Mouse (Mus musculus) ovary, adult 2 months (tissue): ENCODE results near the gene Olfr672. TPM values are rescaled to one million over a fixed set of nuclear protein-coding genes. Genes with fewer than 3 reads are reported as not detected.

ENCODE experiments used
- polyA plus RNA-seq: library from polyadenylated mRNA; depleted of rRNA; stranded (reverse); fragments of >200 nt; gene quantifications from 2 replicates; pipeline ENCODE4 v1.2.3, GENCODE M21; 2012; rRNA removed

The Olfr672 gene
- polyA plus RNA-seq: not detected in 2 replicates

GRCm38 (mm10) chr7:105001929-105002328 lies at the start of gene Olfr672:
Gene Olfr672, minus strand, starts transcription at chr7:105002029.

DNA sequence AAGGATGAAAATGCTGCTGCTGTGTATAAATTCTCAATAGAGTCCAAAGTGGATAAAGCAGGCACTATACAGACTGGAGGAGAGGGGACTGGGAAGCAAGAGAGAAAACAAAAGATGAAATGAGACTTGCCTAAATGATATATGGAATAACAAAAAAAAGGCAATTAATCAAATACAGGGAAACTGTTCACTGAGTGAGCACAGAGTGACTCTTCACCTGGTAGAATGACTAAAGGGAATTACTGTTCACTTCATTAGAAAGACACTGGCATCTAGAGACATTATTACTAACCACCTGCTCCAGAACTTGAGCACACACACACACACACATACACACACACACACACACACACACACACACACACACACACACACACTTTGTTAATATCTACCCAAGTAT lies 30.6 kb upstream of the Olfr672 start, which contains the start of gene Olfr676:
Gene Olfr676 (plus strand): TSS at position 301 of the 400 bp plus-strand sequence.

DNA sequence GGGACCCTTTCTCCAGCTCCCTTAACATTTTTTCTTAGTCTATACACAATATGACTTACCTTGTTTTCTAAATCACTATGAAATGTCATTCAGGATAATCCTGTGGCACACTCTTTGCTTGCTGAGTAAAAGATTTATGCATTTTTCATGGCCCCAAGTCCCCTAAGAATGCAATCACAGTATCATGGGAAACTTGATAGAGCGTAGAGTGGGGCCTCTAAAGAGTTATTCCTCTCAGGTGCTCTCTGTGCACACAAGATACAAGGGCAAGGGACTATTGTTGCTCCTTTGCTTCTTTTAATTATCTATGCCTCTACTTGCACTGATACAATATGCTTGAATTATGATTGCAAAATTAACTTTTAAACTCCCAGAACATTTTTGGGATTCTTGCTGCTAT lies 26.5 kb upstream of the Olfr672 start, which contains the start of gene Olfr675:
Gene Olfr675 (minus strand): TSS at position 101 of the 400 bp plus-strand sequence.

DNA sequence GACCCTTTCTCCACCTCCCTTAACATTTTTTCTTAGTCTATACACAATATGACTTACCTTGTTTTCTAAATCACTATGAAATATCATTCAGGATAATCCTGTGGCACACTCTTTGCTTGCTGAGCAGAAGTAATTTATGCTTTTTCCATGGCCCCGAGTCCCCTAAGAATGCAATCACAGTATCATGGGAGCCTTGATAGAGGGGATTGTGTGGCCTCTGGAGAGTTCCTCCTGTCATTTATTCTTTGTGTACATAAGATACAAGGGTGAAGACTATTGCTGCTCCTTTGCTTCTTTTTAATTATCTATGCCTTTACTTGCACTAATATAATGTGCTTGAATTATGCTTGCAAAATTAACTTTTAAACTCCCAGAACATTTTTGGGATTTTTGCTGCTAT lies 22.8 kb downstream of the Olfr672 start, which contains the start of gene Olfr671:
Gene Olfr671 (minus strand): TSS at position 101 of the 400 bp plus-strand sequence.

GRCm38 (mm10) chr7:104962520-104962919 lies 39.3 kb downstream of the Olfr672 start, which contains the start of gene Olfr670:
Gene Olfr670, minus strand, starts transcription at chr7:104962620.

Other genes with a start within 250 kb of the Olfr672 start
- not detected in 2 replicates for gene Usp17le, start 224.6 kb downstream of the Olfr672 start, polyA plus RNA-seq
- gene Usp17lb, start 159.4 kb downstream of the Olfr672 start, polyA plus RNA-seq: not detected in 2 replicates
- gene Usp17la, start 145.0 kb downstream of the Olfr672 start, polyA plus RNA-seq: not detected in 2 replicates
- gene Olfr665, start 124.0 kb downstream of the Olfr672 start, polyA plus RNA-seq: not detected in 2 replicates
- not detected in 2 replicates for gene Olfr666, start 106.1 kb downstream of the Olfr672 start, polyA plus RNA-seq
- not detected in 2 replicates for gene Olfr667, start 80.5 kb downstream of the Olfr672 start, polyA plus RNA-seq
- gene Olfr668, start 74.0 kb downstream of the Olfr672 start, polyA plus RNA-seq: not detected in 2 replicates
- not detected in 2 replicates for gene Olfr669, start 67.8 kb downstream of the Olfr672 start, polyA plus RNA-seq
- not detected in 2 replicates for gene Olfr670, start 39.4 kb downstream of the Olfr672 start, polyA plus RNA-seq
- not detected in 2 replicates for gene Olfr671, start 22.9 kb downstream of the Olfr672 start, polyA plus RNA-seq
- not detected in 2 replicates for gene Olfr675, start 26.4 kb upstream of the Olfr672 start, polyA plus RNA-seq
- gene Olfr676, start 30.7 kb upstream of the Olfr672 start, polyA plus RNA-seq: not detected in 2 replicates
- gene Olfr677, start 49.3 kb upstream of the Olfr672 start, polyA plus RNA-seq: not detected in 2 replicates
- gene Olfr678, start 62.4 kb upstream of the Olfr672 start, polyA plus RNA-seq: not detected in 2 replicates
- gene Olfr679, start 79.2 kb upstream of the Olfr672 start, polyA plus RNA-seq: not detected in 2 replicates
- gene Olfr680-ps1, start 90.8 kb upstream of the Olfr672 start, polyA plus RNA-seq: not detected in 2 replicates
- gene Olfr681, start 114.8 kb upstream of the Olfr672 start, polyA plus RNA-seq: not detected in 2 replicates
- gene Olfr683, start 145.0 kb upstream of the Olfr672 start, polyA plus RNA-seq: not detected in 2 replicates
- gene Olfr684, start 161.6 kb upstream of the Olfr672 start, polyA plus RNA-seq: not detected in 2 replicates
- gene Olfr685, start 184.0 kb upstream of the Olfr672 start, polyA plus RNA-seq: not detected in 2 replicates
- not detected in 2 replicates for gene Olfr686, start 205.5 kb upstream of the Olfr672 start, polyA plus RNA-seq